Mouse (Mus musculus): Measurements from ENCODE around the gene Tmem41a. TPM values are rescaled to one million over a fixed set of nuclear protein-coding genes. Genes with fewer than 3 reads are reported as not detected.
"Not testable (repeated sequence)": the region's sequence is repeated elsewhere in the genome, so short reads cannot be mapped to it uniquely, and the experiment has no call there.

The Tmem41a gene
- polyA plus RNA-seq, 1 experiment from 2014 or later: 26.8 TPM

- H3K4me1 ChIP-seq (ENCODE audit: control insufficient read depth, insufficient read depth, low read length): no peaks in the 10 kb centered on the region
- no peak for ATAC-seq (ENCODE audit: low FRiP score, low TSS enrichment)
- WGBS: 75% methylated on average over 7 of the region's 7 CpGs
These were observed 30.7 kb downstream of the Tmem41a start for GRCm38 (mm10) chr16:21916681-21917080.

GRCm38 (mm10) chr16:21913347-21913746 is 34.0 kb downstream of the Tmem41a start:
- Histone ChIP-seq H3K9me3 (ENCODE audit: control insufficient read depth, low read length) (no peaks in the 10 kb centered on the region), H3K4me2 (replicated peaks; ENCODE audit: low read depth, low read length) (no peak overlapping the region), H3K27ac (ENCODE audit: low read depth, low read length) (no peak overlapping the region), H3K9ac (ENCODE audit: low read depth, low read length) (no peak overlapping the region), H3K4me1 (ENCODE audit: control insufficient read depth, insufficient read depth, low read length) (no peaks in the 10 kb centered on the region), H3K36me3 (ENCODE audit: control insufficient read depth, insufficient read depth, low read length) (no peaks in the 10 kb centered on the region), H3K27me3 (ENCODE audit: control insufficient read depth, insufficient read depth, low read length) (no peaks in the 10 kb centered on the region), H3K4me3 (ENCODE audit: low read length) (no peak overlapping the region)
- no peak for ATAC-seq (ENCODE audit: low FRiP score, low TSS enrichment)
- WGBS: 93% methylated on average over 6 of the region's 6 CpGs

More at GRCm38 (mm10) chr16:21916681-21917080, 30.7 kb downstream of the Tmem41a start:
- H3K36me3 ChIP-seq (ENCODE audit: control insufficient read depth, insufficient read depth, low read length): no peaks in the 10 kb centered on the region
- no peaks in the 10 kb centered on the region for H3K9me3 ChIP-seq (ENCODE audit: control insufficient read depth, low read length)
- H3K27ac ChIP-seq (ENCODE audit: low read depth, low read length): no peak overlapping the region
- H3K9ac ChIP-seq (ENCODE audit: low read depth, low read length): no peak overlapping the region
- no peak overlapping the region for H3K4me2 ChIP-seq (replicated peaks; ENCODE audit: low read depth, low read length)
- H3K4me3 ChIP-seq (ENCODE audit: low read length): no peak overlapping the region
- no peaks in the 10 kb centered on the region for H3K27me3 ChIP-seq (ENCODE audit: control insufficient read depth, insufficient read depth, low read length)

GRCm38 (mm10) chr16:21908906-21909305 is 38.4 kb downstream of the Tmem41a start:
- H3K27ac ChIP-seq (ENCODE audit: low read depth, low read length); H3K4me3 ChIP-seq (ENCODE audit: low read length); H3K36me3 ChIP-seq (ENCODE audit: control insufficient read depth, insufficient read depth, low read length); H3K27me3 ChIP-seq (ENCODE audit: control insufficient read depth, insufficient read depth, low read length); H3K4me2 ChIP-seq (replicated peaks; ENCODE audit: low read depth, low read length); H3K9me3 ChIP-seq (ENCODE audit: control insufficient read depth, low read length); H3K9ac ChIP-seq (ENCODE audit: low read depth, low read length); H3K4me1 ChIP-seq (ENCODE audit: control insufficient read depth, insufficient read depth, low read length); ATAC-seq (ENCODE audit: low FRiP score, low TSS enrichment): not testable (repeated sequence)
- WGBS: 37% methylated on average over 7 of the region's 8 CpGs

DNA sequence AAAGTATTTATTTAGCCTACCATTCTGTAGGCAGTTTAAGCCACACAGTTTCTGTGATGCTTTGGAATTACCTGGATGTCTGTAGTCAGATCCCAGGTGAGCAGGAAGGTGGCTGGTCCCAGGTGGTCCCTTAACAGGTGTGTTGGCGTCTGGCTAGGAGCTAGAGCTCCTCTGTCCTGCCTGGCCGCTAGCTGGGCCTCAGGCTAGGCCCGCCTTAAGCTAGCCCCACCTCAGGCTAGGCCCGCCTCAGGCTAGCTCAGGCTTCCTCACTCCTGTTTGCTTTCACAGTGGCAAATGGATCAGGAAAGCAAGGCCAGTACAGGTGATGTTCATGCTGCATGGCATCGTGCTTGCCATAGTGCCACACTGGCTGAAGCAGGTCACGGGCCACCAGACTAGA is 40.5 kb downstream of the Tmem41a start:
- WGBS: 93% methylated on average over 6 of the region's 6 CpGs
- ATAC-seq (ENCODE audit: low FRiP score, low TSS enrichment): no peak
- no peak overlapping the region for H3K4me3 ChIP-seq (ENCODE audit: low read length)
- no peaks in the 10 kb centered on the region for H3K4me1 ChIP-seq (ENCODE audit: control insufficient read depth, insufficient read depth, low read length)
- H3K27me3 ChIP-seq (ENCODE audit: control insufficient read depth, insufficient read depth, low read length): no peaks in the 10 kb centered on the region
- no peaks in the 10 kb centered on the region for H3K9me3 ChIP-seq (ENCODE audit: control insufficient read depth, low read length)
- H3K9ac ChIP-seq (ENCODE audit: low read depth, low read length): no peak overlapping the region
- H3K27ac ChIP-seq (ENCODE audit: low read depth, low read length): no peak overlapping the region
- H3K4me2 ChIP-seq (replicated peaks; ENCODE audit: low read depth, low read length): no peak overlapping the region
- H3K36me3 ChIP-seq (ENCODE audit: control insufficient read depth, insufficient read depth, low read length): no peaks in the 10 kb centered on the region

GRCm38 (mm10) chr16:21905996-21906395 is 41.4 kb downstream of the Tmem41a start:
- Histone ChIP-seq H3K9ac (ENCODE audit: low read depth, low read length) (no peak overlapping the region), H3K27ac (ENCODE audit: low read depth, low read length) (no peak overlapping the region), H3K27me3 (ENCODE audit: control insufficient read depth, insufficient read depth, low read length) (no peaks in the 10 kb centered on the region), H3K4me2 (replicated peaks; ENCODE audit: low read depth, low read length) (no peak overlapping the region), H3K4me1 (ENCODE audit: control insufficient read depth, insufficient read depth, low read length) (no peaks in the 10 kb centered on the region), H3K36me3 (ENCODE audit: control insufficient read depth, insufficient read depth, low read length) (no peaks in the 10 kb centered on the region), H3K9me3 (ENCODE audit: control insufficient read depth, low read length) (no peaks in the 10 kb centered on the region), H3K4me3 (ENCODE audit: low read length) (no peak overlapping the region)
- ATAC-seq (ENCODE audit: low FRiP score, low TSS enrichment): no peak
- 87% methylated on average over 7 of the region's 7 CpGs for WGBS

GRCm38 (mm10) chr16:21904636-21905035 is 42.7 kb downstream of the Tmem41a start:
- no peaks in the 10 kb centered on the region for H3K9me3 ChIP-seq (ENCODE audit: control insufficient read depth, low read length)
- no peaks in the 10 kb centered on the region for H3K36me3 ChIP-seq (ENCODE audit: control insufficient read depth, insufficient read depth, low read length)
- H3K27ac ChIP-seq (ENCODE audit: low read depth, low read length): no peak overlapping the region
- H3K9ac ChIP-seq (ENCODE audit: low read depth, low read length): no peak overlapping the region
- no peak for ATAC-seq (ENCODE audit: low FRiP score, low TSS enrichment)
- no peaks in the 10 kb centered on the region for H3K27me3 ChIP-seq (ENCODE audit: control insufficient read depth, insufficient read depth, low read length)
- H3K4me1 ChIP-seq (ENCODE audit: control insufficient read depth, insufficient read depth, low read length): no peaks in the 10 kb centered on the region
- no peak overlapping the region for H3K4me2 ChIP-seq (replicated peaks; ENCODE audit: low read depth, low read length)
- no peak overlapping the region for H3K4me3 ChIP-seq (ENCODE audit: low read length)
- WGBS: 80% methylated on average over 10 of the region's 10 CpGs

- Histone ChIP-seq H3K4me2 (replicated peaks; ENCODE audit: low read depth, low read length) (no peak overlapping the region), H3K4me1 (ENCODE audit: control insufficient read depth, insufficient read depth, low read length) (no peaks in the 10 kb centered on the region), H3K36me3 (ENCODE audit: control insufficient read depth, insufficient read depth, low read length) (no peaks in the 10 kb centered on the region), H3K9ac (ENCODE audit: low read depth, low read length) (no peak overlapping the region), H3K4me3 (ENCODE audit: low read length) (no peak overlapping the region), H3K27me3 (ENCODE audit: control insufficient read depth, insufficient read depth, low read length) (no peaks in the 10 kb centered on the region), H3K9me3 (ENCODE audit: control insufficient read depth, low read length) (no peaks in the 10 kb centered on the region), H3K27ac (ENCODE audit: low read depth, low read length) (no peak overlapping the region)
- ATAC-seq (ENCODE audit: low FRiP score, low TSS enrichment): no peak
- 75% methylated on average over 5 of the region's 5 CpGs for WGBS
These were observed 46.1 kb downstream of the Tmem41a start for GRCm38 (mm10) chr16:21901286-21901685.

DNA sequence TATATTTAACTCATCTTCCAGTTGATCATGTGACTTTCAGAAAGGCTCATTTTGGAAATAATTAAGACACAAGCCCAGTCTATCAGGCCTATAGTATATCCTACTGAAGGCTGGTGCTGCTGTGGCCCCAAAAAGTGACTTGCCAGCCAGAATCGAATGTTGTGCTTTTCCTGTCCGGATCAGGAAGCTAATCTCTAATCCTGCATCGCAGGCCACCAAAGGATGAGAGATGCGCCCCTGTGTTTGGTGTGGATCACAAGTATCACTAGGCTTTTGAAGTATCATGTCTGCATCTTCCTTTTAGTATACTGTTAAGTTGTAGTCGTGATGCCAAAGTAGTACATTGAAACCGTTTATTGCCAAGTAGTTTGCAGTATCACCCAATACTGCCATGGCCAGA is 53.5 kb downstream of the Tmem41a start:
- H3K36me3 ChIP-seq (ENCODE audit: control insufficient read depth, insufficient read depth, low read length): no peaks in the 10 kb centered on the region
- no peak overlapping the region for H3K4me3 ChIP-seq (ENCODE audit: low read length)
- 88% methylated on average over 6 of the region's 6 CpGs for WGBS
- H3K9ac ChIP-seq (ENCODE audit: low read depth, low read length): no peak overlapping the region
- no peaks in the 10 kb centered on the region for H3K27me3 ChIP-seq (ENCODE audit: control insufficient read depth, insufficient read depth, low read length)
- H3K4me1 ChIP-seq (ENCODE audit: control insufficient read depth, insufficient read depth, low read length): no peaks in the 10 kb centered on the region
- no peak overlapping the region for H3K27ac ChIP-seq (ENCODE audit: low read depth, low read length)
- H3K9me3 ChIP-seq (ENCODE audit: control insufficient read depth, low read length): no peaks in the 10 kb centered on the region
- no peak for ATAC-seq (ENCODE audit: low FRiP score, low TSS enrichment)
- no peak overlapping the region for H3K4me2 ChIP-seq (replicated peaks; ENCODE audit: low read depth, low read length)

DNA sequence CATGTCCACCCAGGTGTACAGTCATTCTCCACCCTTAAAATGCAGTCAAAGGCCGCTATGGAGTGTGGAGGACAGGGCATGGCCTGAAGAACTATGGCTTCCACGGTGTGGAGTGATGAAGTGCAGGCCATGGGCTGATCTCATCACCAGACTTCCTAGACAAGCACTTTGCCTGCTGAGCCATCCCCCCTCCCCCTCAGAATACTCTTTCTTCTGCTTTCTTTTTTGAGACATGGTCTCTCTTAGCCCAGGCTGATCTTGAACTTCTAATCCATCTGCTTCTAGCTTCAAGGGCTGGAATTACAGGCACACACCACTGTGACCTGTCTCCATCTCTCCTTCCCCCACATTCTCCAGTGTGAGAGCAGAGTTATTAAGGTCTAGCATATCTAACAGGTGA is 59.8 kb downstream of the Tmem41a start:
- H3K36me3 ChIP-seq (ENCODE audit: control insufficient read depth, insufficient read depth, low read length): no peaks in the 10 kb centered on the region
- H3K4me3 ChIP-seq (ENCODE audit: low read length): no peak overlapping the region
- ATAC-seq (ENCODE audit: low FRiP score, low TSS enrichment): no peak
- WGBS: 87% methylated on average over 2 of the region's 2 CpGs
- no peak overlapping the region for H3K27ac ChIP-seq (ENCODE audit: low read depth, low read length)
- H3K9ac ChIP-seq (ENCODE audit: low read depth, low read length): no peak overlapping the region
- H3K9me3 ChIP-seq (ENCODE audit: control insufficient read depth, low read length): no peaks in the 10 kb centered on the region
- H3K4me2 ChIP-seq (replicated peaks; ENCODE audit: low read depth, low read length): no peak overlapping the region
- H3K4me1 ChIP-seq (ENCODE audit: control insufficient read depth, insufficient read depth, low read length): no peaks in the 10 kb centered on the region
- H3K27me3 ChIP-seq (ENCODE audit: control insufficient read depth, insufficient read depth, low read length): no peaks in the 10 kb centered on the region
